Mouse (Mus musculus) stomach, embryonic 14.5 days (tissue): ENCODE data around the gene Mthfd1l. TPM values are rescaled to one million over a fixed set of nuclear protein-coding genes. Genes with fewer than 3 reads are reported as not detected.

Experiments
- ATAC-seq: fragments of 200-750 bp; cut with Nextera tagmentation; 2 replicates; pipeline ENCODE4 v1.8.0; 2017; ENCODE audit warnings: low read depth, moderate TSS enrichment; ENCODE audit not compliant: insufficient number of reproducible peaks, insufficient read depth, low FRiP score
- H3K27ac ChIP-seq: fragments of 300-500 bp; sonication (generic); 2 replicates; pipeline ENCODE4 v1.5.1; 2014; ENCODE audit warnings: mild to moderate bottlenecking, low read length, moderate library complexity, mixed read lengths
- H3K27me3 ChIP-seq: fragments of 300-500 bp; sonication (generic); 2 replicates; pipeline ENCODE4 v1.6.1; 2014; ENCODE audit warnings: low read length, control low read depth, mixed read lengths; ENCODE audit not compliant: control insufficient read depth, insufficient read depth
- H3K36me3 ChIP-seq: fragments of 300-500 bp; sonication (generic); 2 replicates; pipeline ENCODE4 v1.6.1; 2014; ENCODE audit warnings: mild to moderate bottlenecking, control low read depth, low read length, moderate library complexity, mixed read lengths; ENCODE audit not compliant: control insufficient read depth, insufficient read depth
- H3K4me1 ChIP-seq: fragments of 300-500 bp; sonication (generic); 2 replicates; pipeline ENCODE4 v1.6.1; 2014; ENCODE audit warnings: low read length, control low read depth, mixed read lengths; ENCODE audit not compliant: control insufficient read depth, insufficient read depth
- H3K4me2 ChIP-seq: fragments of 300-500 bp; sonication (generic); replicated peaks from 2 replicates; pipeline ENCODE4 v1.6.1; 2014; ENCODE audit warnings: low read depth, low read length, control low read depth
- H3K4me3 ChIP-seq: fragments of 300-500 bp; sonication (generic); 2 replicates; pipeline ENCODE4 v1.5.1; 2014; ENCODE audit warnings: low read depth, low read length, control low read depth
- H3K9ac ChIP-seq: fragments of 300-500 bp; sonication (generic); replicated peaks from 2 replicates; pipeline ENCODE4 v1.6.1; 2014; ENCODE audit warnings: low read depth, mild to moderate bottlenecking, control low read depth, low read length, moderate library complexity, mixed read lengths
- H3K9me3 ChIP-seq: fragments of 300-500 bp; sonication (generic); 2 replicates; pipeline ENCODE4 v1.6.1; 2016; ENCODE audit warnings: low read depth, low read length, control low read depth; ENCODE audit not compliant: control insufficient read depth
- WGBS: fragments of 180-500 bp; shearing (Covaris S2); extraction: QIAGEN DNeasy Blood & Tissue Kit; methylation state at CpG from one replicate; pipeline ENCODE4 v1.1.7; 2014; 5-methylcytosine and 5-hydroxymethylcytosine counted together
- polyA plus RNA-seq: library from polyadenylated mRNA; unstranded; fragments of >200 nt; fragmentation: Nextera tagmentation; extraction: Ambion mirVana; gene quantifications from 2 replicates; pipeline ENCODE4 v1.2.1, GENCODE M21; 2014

Gene Mthfd1l
- polyA plus RNA-seq, 1 experiment from 2014 or later: 16.3 TPM

- Histone ChIP-seq H3K9ac (no peak overlapping the region), H3K36me3 (no peaks in the 10 kb centered on the region), H3K4me1 (peaks cover 21% of the 10 kb centered on the region), H3K4me3 (no peak overlapping the region), H3K9me3 (no peaks in the 10 kb centered on the region), H3K27me3 (no peaks in the 10 kb centered on the region), H3K27ac (peak overlapping the region; percentile 72; the same call in 1 of the 2 replicates), H3K4me2 (no peak overlapping the region)
- 19% methylated on average over 10 of the region's 10 CpGs for WGBS
- peak; percentile 70 for ATAC-seq
These were observed 133.0 kb downstream of the Mthfd1l start for GRCm38 (mm10) chr10:4105676-4106528.

GRCm38 (mm10) chr10:4107661-4108338 is 134.9 kb downstream of the Mthfd1l start:
- Histone ChIP-seq H3K27me3 (no peaks in the 10 kb centered on the region), H3K9me3 (no peaks in the 10 kb centered on the region), H3K4me1 (peaks cover 38% of the 10 kb centered on the region), H3K4me3 (no peak overlapping the region), H3K4me2 (no peak overlapping the region), H3K9ac (no peak overlapping the region), H3K27ac (peak overlapping the region; percentile 76), H3K36me3 (no peaks in the 10 kb centered on the region)
- ATAC-seq: peak; percentile 50; the same call in 1 of the 2 replicates
- WGBS: 19% methylated on average over 7 of the region's 7 CpGs

- 82% methylated on average over 9 of the region's 9 CpGs for WGBS
- peaks cover 38% of the 10 kb centered on the region for H3K4me1 ChIP-seq
These were observed 135.5 kb downstream of the Mthfd1l start for GRCm38 (mm10) chr10:4108462-4108861.

GRCm38 (mm10) chr10:4111095-4111794 is 138.3 kb downstream of the Mthfd1l start:
- Histone ChIP-seq H3K27ac (no peak overlapping the region; the same call in 1 of the 2 replicates), H3K9me3 (no peaks in the 10 kb centered on the region), H3K27me3 (no peaks in the 10 kb centered on the region), H3K4me1 (peaks cover 34% of the 10 kb centered on the region), H3K4me2 (0 out of 2 replicates have a peak overlapping the region, but pooled peaks have one; percentile 1), H3K9ac (no peak overlapping the region), H3K4me3 (no peak overlapping the region), H3K36me3 (no peaks in the 10 kb centered on the region)
- WGBS: 45% methylated on average over 19 of the region's 19 CpGs
- ATAC-seq: peak; percentile 47

More at GRCm38 (mm10) chr10:4108462-4108861, 135.5 kb downstream of the Mthfd1l start:
- no peaks in the 10 kb centered on the region for H3K9me3 ChIP-seq
- H3K4me2 ChIP-seq: no peak overlapping the region
- H3K36me3 ChIP-seq: no peaks in the 10 kb centered on the region
- H3K27ac ChIP-seq: no peak overlapping the region
- no peak for ATAC-seq
- no peaks in the 10 kb centered on the region for H3K27me3 ChIP-seq
- no peak overlapping the region for H3K4me3 ChIP-seq
- no peak overlapping the region for H3K9ac ChIP-seq

GRCm38 (mm10) chr10:4111795-4112139 is 138.8 kb downstream of the Mthfd1l start:
- 0 out of 2 replicates have a peak overlapping the region, but pooled peaks have one; percentile 1 for H3K4me2 ChIP-seq
- no peak overlapping the region for H3K4me3 ChIP-seq
- peaks cover 35% of the 10 kb centered on the region for H3K4me1 ChIP-seq
- no peaks in the 10 kb centered on the region for H3K9me3 ChIP-seq
- H3K27me3 ChIP-seq: no peaks in the 10 kb centered on the region
- no peaks in the 10 kb centered on the region for H3K36me3 ChIP-seq
- H3K9ac ChIP-seq: no peak overlapping the region
- no peak for ATAC-seq
- 68% methylated on average over 8 of the region's 8 CpGs for WGBS
- peak overlapping the region; percentile 52; the same call in 1 of the 2 replicates for H3K27ac ChIP-seq

GRCm38 (mm10) chr10:4112611-4113327 is 139.9 kb downstream of the Mthfd1l start:
- Histone ChIP-seq H3K36me3 (no peaks in the 10 kb centered on the region), H3K9me3 (no peaks in the 10 kb centered on the region), H3K27ac (peak overlapping the region; percentile 52; the same call in 1 of the 2 replicates), H3K9ac (no peak overlapping the region), H3K4me2 (no peak overlapping the region), H3K4me3 (no peak overlapping the region), H3K27me3 (no peaks in the 10 kb centered on the region), H3K4me1 (peaks cover 29% of the 10 kb centered on the region)
- 57% methylated on average over 17 of the region's 17 CpGs for WGBS
- ATAC-seq: no peak

- Histone ChIP-seq H3K9ac (no peak overlapping the region), H3K36me3 (no peaks in the 10 kb centered on the region), H3K27ac (no peak overlapping the region), H3K27me3 (no peaks in the 10 kb centered on the region), H3K9me3 (no peaks in the 10 kb centered on the region), H3K4me2 (no peak overlapping the region), H3K4me1 (peaks cover 26% of the 10 kb centered on the region), H3K4me3 (no peak overlapping the region)
- ATAC-seq: no peak
- WGBS: 80% methylated on average over 5 of the region's 5 CpGs
These were observed 140.4 kb downstream of the Mthfd1l start for GRCm38 (mm10) chr10:4113328-4113658.

GRCm38 (mm10) chr10:4116653-4117052 is 143.7 kb downstream of the Mthfd1l start:
- H3K36me3 ChIP-seq: no peaks in the 10 kb centered on the region
- H3K27ac ChIP-seq: peak overlapping the region; percentile 93
- H3K9ac ChIP-seq: no peak overlapping the region
- H3K9me3 ChIP-seq: no peaks in the 10 kb centered on the region
- no peaks in the 10 kb centered on the region for H3K27me3 ChIP-seq
- H3K4me2 ChIP-seq: peak overlapping the region; percentile 22
- H3K4me3 ChIP-seq: no peak overlapping the region
- peaks cover 30% of the 10 kb centered on the region for H3K4me1 ChIP-seq
- no peak for ATAC-seq
